Mouse (Mus musculus): ENCODE measurements around the gene Pdrg1. TPM values are rescaled to one million over a fixed set of nuclear protein-coding genes. Genes with fewer than 3 reads are reported as not detected.

Pdrg1 gene
- polyA plus RNA-seq, 1 experiment from 2014 or later, result 112 TPM

DNA sequence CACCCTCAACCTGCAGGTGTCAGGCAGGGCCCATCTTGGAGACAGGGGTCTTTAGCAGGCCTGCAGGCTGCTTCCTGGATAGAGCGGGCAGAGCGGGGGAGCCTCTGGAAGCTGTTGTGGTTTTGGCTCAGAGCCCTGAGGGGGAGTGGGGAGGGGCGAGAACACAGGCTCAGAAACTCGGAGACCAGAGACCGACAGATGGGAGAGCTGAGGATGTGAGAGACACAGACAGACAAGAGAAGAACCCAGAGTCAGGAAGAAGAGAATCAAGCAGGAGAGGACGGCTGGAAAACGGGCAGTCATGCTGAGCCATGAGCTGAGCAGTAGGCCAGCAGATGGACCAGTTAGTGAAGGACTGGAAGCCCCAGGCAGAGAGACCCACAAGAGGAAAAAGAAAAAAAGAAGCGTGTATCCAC, 30.7 kb upstream of the Pdrg1 start:
- 41% methylated on average over 8 of the region's 8 CpGs for WGBS (ENCODE audit: missing documents)
- H3K27ac ChIP-seq, result no peak overlapping the region
- no peaks in the 10 kb centered on the region for H3K79me2 ChIP-seq (ENCODE audit: inconsistent target)
- no peaks in the 10 kb centered on the region for H3K36me3 ChIP-seq (ENCODE audit: inconsistent target)
- H3K4me3 ChIP-seq (ENCODE audit: inconsistent target), result no peak overlapping the region

GRCm38 (mm10) chr2:153043886-153044285, 28.7 kb upstream of the Pdrg1 start:
- H3K36me3 ChIP-seq (ENCODE audit: inconsistent target), result no peaks in the 10 kb centered on the region
- no peak overlapping the region for H3K4me3 ChIP-seq (ENCODE audit: inconsistent target)
- WGBS (ENCODE audit: missing documents), result 82% methylated on average over 3 of the region's 3 CpGs
- H3K79me2 ChIP-seq (ENCODE audit: inconsistent target), result no peaks in the 10 kb centered on the region
- no peak overlapping the region for H3K27ac ChIP-seq

DNA sequence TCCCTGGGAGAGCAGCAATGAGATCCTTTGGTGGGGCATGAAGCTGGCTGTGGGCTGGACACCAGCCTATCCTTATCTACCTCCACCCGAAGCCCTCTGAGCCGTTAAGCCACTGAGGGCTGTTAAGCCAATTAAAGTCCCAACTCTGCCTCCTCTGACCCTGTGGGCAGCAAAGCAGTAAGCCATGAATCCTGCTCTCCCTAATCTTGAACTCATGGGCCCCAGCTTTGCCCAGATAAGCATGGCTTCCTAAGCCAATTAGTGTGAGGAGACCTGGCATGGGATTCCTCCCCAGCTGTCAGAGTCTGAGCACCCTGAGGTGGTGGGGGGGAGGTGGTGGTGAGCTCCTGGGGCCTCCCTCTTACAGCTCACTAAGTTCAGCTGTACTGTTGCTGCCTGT, 21.5 kb upstream of the Pdrg1 start:
- no peak overlapping the region for H3K4me3 ChIP-seq (ENCODE audit: inconsistent target)
- H3K27ac ChIP-seq, result no peak overlapping the region
- H3K79me2 ChIP-seq (ENCODE audit: inconsistent target), result no peaks in the 10 kb centered on the region
- H3K36me3 ChIP-seq (ENCODE audit: inconsistent target), result no peaks in the 10 kb centered on the region
- WGBS (ENCODE audit: missing documents), result 63% methylated on average over 2 of the region's 2 CpGs

DNA sequence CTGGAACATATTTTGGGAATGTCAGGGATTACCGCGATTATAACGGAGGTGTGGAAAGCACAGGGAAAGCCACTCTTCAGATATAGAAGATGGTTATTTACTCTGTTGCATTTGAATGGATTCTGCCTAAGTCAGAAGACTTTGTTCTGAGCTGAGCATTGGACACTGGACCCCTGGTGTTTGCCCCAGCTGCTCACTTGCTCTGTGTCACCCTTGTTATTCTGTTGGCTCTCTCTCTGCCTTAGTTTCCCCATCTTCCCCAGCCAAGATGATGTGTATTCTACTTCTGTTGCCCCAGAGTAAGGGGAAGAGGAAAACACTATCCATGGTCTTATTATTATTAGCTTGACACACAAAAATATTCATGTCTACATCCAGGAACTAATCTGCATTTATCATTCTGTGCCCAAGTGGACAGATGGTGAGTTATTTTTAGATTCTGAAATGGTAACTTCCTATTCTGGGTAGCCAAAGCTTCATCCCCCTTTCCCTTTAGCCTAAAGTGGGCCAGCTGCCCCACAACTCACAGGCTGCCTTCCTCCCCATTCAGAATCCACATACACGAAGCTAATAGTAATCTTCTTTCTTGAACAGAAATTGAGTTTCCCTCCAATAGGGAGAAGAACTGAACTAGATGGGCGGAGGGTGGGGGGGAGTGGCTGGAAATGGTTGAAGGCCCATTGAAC, 18.5 kb upstream of the Pdrg1 start:
- no peaks in the 10 kb centered on the region for H3K36me3 ChIP-seq (ENCODE audit: inconsistent target)
- H3K4me3 ChIP-seq (ENCODE audit: inconsistent target), result no peak overlapping the region
- no peak overlapping the region for H3K27ac ChIP-seq
- WGBS (ENCODE audit: missing documents), result 59% methylated on average over 5 of the region's 5 CpGs
- no peaks in the 10 kb centered on the region for H3K79me2 ChIP-seq (ENCODE audit: inconsistent target)

DNA sequence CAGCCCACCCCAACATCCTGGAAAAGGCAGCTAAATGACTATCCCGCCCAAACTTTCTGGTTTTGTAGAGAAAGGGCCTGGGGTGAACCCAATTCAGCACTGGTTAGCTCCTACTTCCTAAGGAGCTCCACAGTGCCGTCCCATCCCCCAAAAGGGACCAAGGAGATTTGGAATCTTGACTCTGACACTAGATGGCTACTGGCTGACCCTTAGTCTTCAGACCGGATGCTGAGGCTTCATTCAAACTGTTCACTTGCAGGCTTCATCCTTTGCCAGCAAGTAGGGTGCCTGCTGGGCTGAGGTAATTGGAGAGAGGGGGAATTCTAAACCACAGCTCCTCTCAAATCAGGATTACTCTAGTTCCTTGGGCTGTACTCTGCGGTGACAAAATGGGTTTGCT, 17.7 kb upstream of the Pdrg1 start:
- Histone ChIP-seq H3K79me2 (ENCODE audit: inconsistent target) (no peaks in the 10 kb centered on the region), H3K36me3 (ENCODE audit: inconsistent target) (no peaks in the 10 kb centered on the region), H3K4me3 (ENCODE audit: inconsistent target) (no peak overlapping the region), H3K27ac (no peak overlapping the region)
- WGBS (ENCODE audit: missing documents), result 27% methylated on average over 4 of the region's 4 CpGs

DNA sequence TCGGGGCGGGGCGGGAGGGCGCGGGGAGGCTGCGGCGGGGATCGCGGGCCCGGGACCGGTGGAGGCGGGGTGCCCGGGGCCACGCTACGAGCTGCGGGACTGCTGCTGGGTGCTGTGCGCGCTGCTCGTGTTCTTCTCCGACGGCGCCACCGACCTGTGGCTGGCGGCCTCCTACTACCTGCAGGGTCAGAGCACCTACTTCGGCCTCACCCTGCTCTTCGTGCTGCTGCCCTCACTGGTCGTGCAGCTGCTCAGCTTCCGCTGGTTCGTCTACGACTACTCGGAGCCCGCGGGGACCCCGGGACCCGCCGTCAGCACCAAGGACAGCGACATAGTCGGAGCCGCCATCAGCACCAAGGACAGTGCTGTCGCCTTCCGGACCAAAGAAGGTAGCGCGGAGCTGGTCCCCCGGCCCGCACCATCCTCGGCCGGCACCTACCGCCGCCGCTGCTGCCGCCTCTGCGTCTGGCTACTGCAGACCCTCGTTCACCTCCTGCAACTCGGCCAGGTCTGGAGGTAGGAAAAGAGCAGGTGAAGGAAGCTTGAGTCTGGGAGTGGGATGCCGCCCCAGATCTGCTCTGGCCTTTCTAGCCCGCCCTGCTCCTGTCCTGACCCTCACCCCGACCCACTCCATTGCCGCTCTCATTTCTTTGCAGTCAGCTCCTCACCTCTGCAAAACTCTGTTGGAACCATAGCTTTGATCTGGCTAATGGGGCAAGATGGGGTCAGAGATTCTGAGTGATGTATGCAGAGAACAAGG, 17.0 kb upstream of the Pdrg1 start:
- H3K27ac ChIP-seq, result no peak overlapping the region
- H3K79me2 ChIP-seq (ENCODE audit: inconsistent target), result no peaks in the 10 kb centered on the region
- H3K4me3 ChIP-seq (ENCODE audit: inconsistent target), result no peak overlapping the region
- no peaks in the 10 kb centered on the region for H3K36me3 ChIP-seq (ENCODE audit: inconsistent target)
- WGBS (ENCODE audit: missing documents), result 4% methylated on average over 52 of the region's 58 CpGs

DNA sequence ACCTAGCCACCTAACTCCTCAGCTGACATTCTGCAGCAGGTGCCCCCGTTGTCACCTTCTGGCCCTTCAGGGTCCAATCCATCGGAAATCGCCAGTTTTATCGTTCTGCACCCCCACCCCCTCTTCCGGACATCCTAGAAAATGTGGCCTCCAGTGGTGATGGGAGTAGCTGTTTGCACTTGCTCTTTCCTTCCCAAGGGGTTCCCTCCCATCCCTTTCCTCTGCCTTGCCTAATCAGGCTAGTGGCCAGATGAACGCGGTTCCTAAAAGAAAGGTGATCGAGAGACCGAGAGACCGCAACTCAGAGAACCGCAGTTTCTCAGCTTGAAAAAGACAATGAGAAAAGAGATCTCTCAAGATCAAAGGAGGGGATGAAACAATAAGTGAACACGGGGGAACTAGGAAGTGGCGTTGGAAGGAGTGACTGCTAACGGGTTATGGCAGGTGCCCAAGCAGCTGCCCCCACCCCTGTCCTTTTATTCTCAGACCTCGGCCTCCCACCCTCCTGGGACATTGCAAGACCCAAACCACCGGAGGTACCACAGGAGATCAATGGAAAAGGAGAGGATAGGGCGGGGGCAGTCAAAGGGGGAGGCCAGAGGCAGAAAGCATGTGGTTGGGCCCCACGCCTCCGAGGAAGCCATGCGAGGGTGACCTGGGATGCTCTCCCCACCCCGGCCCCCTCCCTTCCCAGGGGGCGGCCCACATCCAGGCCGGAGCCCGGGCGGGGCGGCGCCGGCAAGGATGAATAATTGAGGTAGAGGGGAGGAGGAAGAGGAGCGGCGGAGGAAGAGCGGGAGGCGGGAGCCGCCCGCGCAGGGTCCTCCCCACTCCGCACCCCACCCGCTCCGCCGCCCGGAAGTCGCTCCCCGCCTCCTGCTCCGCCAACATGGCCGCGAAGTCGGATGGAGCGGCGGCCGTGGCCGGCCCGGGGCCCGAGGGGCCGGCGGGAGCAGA, 16.2 kb upstream of the Pdrg1 start, which contains the start of gene Xkr7:
Xkr7 (plus strand) TSS at position 727 of the 957 bp plus-strand sequence.
- Histone ChIP-seq H3K4me3 (ENCODE audit: inconsistent target) (no peak within 1 kb of the TSS), H3K79me2 (ENCODE audit: inconsistent target) (no peaks in the 10 kb centered on the region), H3K36me3 (ENCODE audit: inconsistent target) (no peaks in the 10 kb centered on the region), H3K27ac (no peak within 1 kb of the TSS)
- WGBS (ENCODE audit: missing documents), result 5% methylated on average over 36 of the region's 54 CpGs

DNA sequence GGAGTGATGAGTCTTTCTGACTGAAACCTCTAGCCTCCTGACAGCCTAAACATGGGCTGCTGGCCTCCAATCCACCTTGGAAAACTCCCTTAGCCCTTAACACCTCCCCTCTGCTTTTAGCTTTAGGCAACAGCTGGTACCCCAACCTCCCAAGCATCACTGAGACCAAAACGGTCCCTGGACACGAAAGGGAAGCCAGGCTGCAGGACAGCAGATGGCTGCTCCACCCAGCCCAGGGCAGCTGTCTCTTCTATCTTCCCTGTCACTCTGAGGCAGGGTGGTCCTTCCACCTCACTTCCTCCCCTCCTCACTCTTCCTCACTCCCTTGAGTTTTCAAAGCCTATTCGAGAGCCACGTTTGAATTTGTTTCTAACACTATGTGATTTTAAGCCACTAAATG, 15.2 kb upstream of the Pdrg1 start:
- no peaks in the 10 kb centered on the region for H3K36me3 ChIP-seq (ENCODE audit: inconsistent target)
- H3K4me3 ChIP-seq (ENCODE audit: inconsistent target), result no peak overlapping the region
- no peaks in the 10 kb centered on the region for H3K79me2 ChIP-seq (ENCODE audit: inconsistent target)
- 23% methylated on average over 4 of the region's 4 CpGs for WGBS (ENCODE audit: missing documents)
- H3K27ac ChIP-seq, result no peak overlapping the region

DNA sequence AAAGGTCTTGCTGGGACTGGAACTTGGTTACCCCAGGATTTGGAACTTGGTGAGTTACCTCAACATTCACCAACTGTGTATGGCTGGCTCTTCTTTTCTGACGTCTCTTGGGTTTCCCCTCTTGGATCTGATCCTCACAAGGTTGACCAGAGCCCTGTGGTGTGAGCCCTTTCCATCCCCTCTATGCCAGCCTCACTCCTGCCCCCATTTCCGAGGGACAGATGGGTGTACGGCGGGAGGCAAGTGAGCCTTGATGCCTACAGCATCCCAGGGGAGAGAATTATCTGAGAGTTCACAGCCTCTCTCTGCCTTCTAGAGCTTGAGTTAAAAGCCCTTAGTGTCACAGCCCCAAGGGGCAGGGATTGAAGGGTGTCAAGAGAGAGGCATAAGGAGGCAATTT, 12.3 kb upstream of the Pdrg1 start:
- 61% methylated on average over 4 of the region's 4 CpGs for WGBS (ENCODE audit: missing documents)
- no peaks in the 10 kb centered on the region for H3K79me2 ChIP-seq (ENCODE audit: inconsistent target)
- H3K36me3 ChIP-seq (ENCODE audit: inconsistent target), result no peaks in the 10 kb centered on the region
- no peak overlapping the region for H3K27ac ChIP-seq
- H3K4me3 ChIP-seq (ENCODE audit: inconsistent target), result no peak overlapping the region

GRCm38 (mm10) chr2:153026052-153026451, 10.8 kb upstream of the Pdrg1 start:
- 52% methylated on average over 7 of the region's 7 CpGs for WGBS (ENCODE audit: missing documents)
- Histone ChIP-seq H3K4me3 (ENCODE audit: inconsistent target) (no peak overlapping the region), H3K27ac (no peak overlapping the region)

GRCm38 (mm10) chr2:153022855-153023254, 7.6 kb upstream of the Pdrg1 start:
- WGBS (ENCODE audit: missing documents), result 70% methylated on average over 4 of the region's 4 CpGs
- no peak overlapping the region for H3K4me3 ChIP-seq (ENCODE audit: inconsistent target)
- H3K79me2 ChIP-seq (ENCODE audit: inconsistent target), result no peaks in the 10 kb centered on the region
- no peak overlapping the region for H3K27ac ChIP-seq
- H3K36me3 ChIP-seq (ENCODE audit: inconsistent target), result no peaks in the 10 kb centered on the region

More at GRCm38 (mm10) chr2:153026052-153026451, 10.8 kb upstream of the Pdrg1 start:
- no peaks in the 10 kb centered on the region for H3K36me3 ChIP-seq (ENCODE audit: inconsistent target)
- H3K79me2 ChIP-seq (ENCODE audit: inconsistent target), result no peaks in the 10 kb centered on the region

DNA sequence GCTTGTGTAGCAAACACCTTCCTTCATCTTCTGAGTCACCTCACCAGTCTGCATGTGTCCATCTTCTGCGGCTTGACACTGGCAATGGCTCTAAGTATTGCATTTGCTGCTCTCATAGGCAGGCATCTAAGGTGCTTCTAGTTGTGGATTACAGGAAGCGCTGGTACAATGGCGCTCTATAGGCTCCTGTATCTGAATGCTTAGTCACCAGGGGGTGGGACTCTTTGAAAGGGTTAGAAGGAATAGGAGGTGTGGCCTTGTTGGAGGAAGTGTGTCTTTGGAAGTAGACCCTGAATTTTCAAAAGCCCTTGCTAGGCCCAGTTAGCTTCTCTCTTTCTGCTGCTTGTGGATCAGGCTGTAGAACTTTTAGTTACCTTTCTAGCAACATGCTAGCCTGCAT, 5.9 kb upstream of the Pdrg1 start:
- WGBS (ENCODE audit: missing documents), result 79% methylated on average over 2 of the region's 3 CpGs
- no peak overlapping the region for H3K27ac ChIP-seq

GRCm38 (mm10) chr2:153019355-153019754, 4.1 kb upstream of the Pdrg1 start:
- Histone ChIP-seq H3K4me3 (ENCODE audit: inconsistent target) (no peak overlapping the region), H3K79me2 (ENCODE audit: inconsistent target) (peaks cover 7% of the 10 kb centered on the region), H3K36me3 (ENCODE audit: inconsistent target) (no peaks in the 10 kb centered on the region), H3K27ac (no peak overlapping the region)
- 97% methylated on average over 3 of the region's 3 CpGs for WGBS (ENCODE audit: missing documents)

More for the DNA sequence above, 5.9 kb upstream of the Pdrg1 start:
- Histone ChIP-seq H3K4me3 (ENCODE audit: inconsistent target) (no peak overlapping the region), H3K79me2 (ENCODE audit: inconsistent target) (no peaks in the 10 kb centered on the region), H3K36me3 (ENCODE audit: inconsistent target) (no peaks in the 10 kb centered on the region)

DNA sequence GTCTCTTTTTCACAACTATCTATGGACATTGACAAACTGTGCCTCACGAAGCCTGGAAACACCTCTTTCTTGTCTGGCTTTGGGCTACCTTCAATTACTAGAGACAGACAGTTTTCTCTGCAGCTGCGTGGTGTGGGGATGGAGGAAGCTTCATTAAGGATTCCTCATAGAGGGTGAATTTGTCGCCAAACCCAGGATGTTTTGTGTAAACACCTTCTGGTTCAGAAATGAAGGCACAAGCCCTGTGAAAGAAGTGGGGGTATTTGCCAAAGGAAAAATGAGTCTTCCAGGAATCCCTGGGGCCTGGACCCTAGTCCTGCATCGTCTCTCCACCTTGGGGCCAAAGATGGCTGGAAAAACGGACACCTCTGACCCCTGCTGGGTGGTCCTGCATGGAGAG, 1.6 kb upstream of the Pdrg1 start:
- Histone ChIP-seq H3K36me3 (ENCODE audit: inconsistent target) (0 out of 2 replicates have a peak, but pooled peaks cover 16% of the 10 kb centered on the region), H3K4me3 (ENCODE audit: inconsistent target) (no peak overlapping the region), H3K27ac (no peak overlapping the region), H3K79me2 (ENCODE audit: inconsistent target) (peaks cover 24% of the 10 kb centered on the region)
- WGBS (ENCODE audit: missing documents), result 55% methylated on average over 5 of the region's 5 CpGs

All from macrophage (primary cell).